Mouse (Mus musculus) thymus, postnatal 0 days (tissue): ENCODE results near the gene Raly. TPM values are rescaled to one million over a fixed set of nuclear protein-coding genes. Genes with fewer than 3 reads are reported as not detected.
A peak's percentile ranks its signal among the peaks of the same experiment; 100 is the strongest.
"Not testable (repeated sequence)": the region's sequence is repeated elsewhere in the genome, so short reads cannot be mapped to it uniquely, and the experiment has no call there.

Experiments used
- DNase-seq: peaks from one replicate; pipeline ENCODE4 v3.0.0-alpha.2; 2015; ENCODE audit warnings: low spot score
- polyA plus RNA-seq: library from polyadenylated mRNA; unstranded; fragments of >200 nt; fragmentation: Nextera tagmentation; extraction: Ambion mirVana; gene quantifications from 2 replicates; pipeline ENCODE4 v1.2.1, GENCODE M21; 2015

Gene Raly
- polyA plus RNA-seq, 1 experiment from 2014 or later: 42.9 TPM

- DNase-seq: no peak
These were observed 43.4 kb downstream of the Raly start for GRCm38 (mm10) chr2:154834149-154834865.

- no peak for DNase-seq
These were observed 45.6 kb downstream of the Raly start for GRCm38 (mm10) chr2:154836537-154836936.

- no peak for DNase-seq
These were observed 57.2 kb downstream of the Raly start for GRCm38 (mm10) chr2:154848086-154848485.

- peak; percentile 78 for DNase-seq
These were observed 64.5 kb downstream of the Raly start for GRCm38 (mm10) chr2:154855383-154855782.

GRCm38 (mm10) chr2:154863672-154864071 lies 72.8 kb downstream of the Raly start:
- no peak for DNase-seq

GRCm38 (mm10) chr2:154865696-154866095 lies 74.8 kb downstream of the Raly start:
- DNase-seq: no peak

GRCm38 (mm10) chr2:154868106-154868505 lies 77.2 kb downstream of the Raly start:
- no peak for DNase-seq

GRCm38 (mm10) chr2:154869954-154870641 lies 79.2 kb downstream of the Raly start:
- DNase-seq: no peak

GRCm38 (mm10) chr2:154876621-154877020 lies 85.7 kb downstream of the Raly start:
- no peak for DNase-seq

GRCm38 (mm10) chr2:154891585-154891984 lies 100.7 kb downstream of the Raly start:
- no peak for DNase-seq

- DNase-seq: peak; percentile 99
These were observed 101.5 kb downstream of the Raly start, which contains the start of gene Eif2s2 for GRCm38 (mm10) chr2:154892201-154893044. TSS of gene Eif2s2 (minus strand) at chr2:154892935.

GRCm38 (mm10) chr2:154893045-154893385 lies 102.1 kb downstream of the Raly start:
- DNase-seq: no peak

- no peak for DNase-seq
These were observed 102.7 kb downstream of the Raly start for GRCm38 (mm10) chr2:154893548-154893947.

GRCm38 (mm10) chr2:154899004-154899403 lies 108.1 kb downstream of the Raly start:
- DNase-seq: not testable (repeated sequence)

GRCm38 (mm10) chr2:154899412-154899811 lies 108.5 kb downstream of the Raly start:
- DNase-seq: not testable (repeated sequence)

GRCm38 (mm10) chr2:154902111-154902510 lies 111.2 kb downstream of the Raly start:
- DNase-seq: no peak

GRCm38 (mm10) chr2:154905796-154906195 lies 114.9 kb downstream of the Raly start:
- DNase-seq: no peak

- peak; percentile 12 for DNase-seq
These were observed 117.3 kb downstream of the Raly start for GRCm38 (mm10) chr2:154908223-154908622.

- DNase-seq: no peak
These were observed 118.9 kb downstream of the Raly start for GRCm38 (mm10) chr2:154909789-154910188.

GRCm38 (mm10) chr2:154915922-154916541 lies 125.1 kb downstream of the Raly start:
- no peak for DNase-seq

- DNase-seq: peak; percentile 67
These were observed 125.7 kb downstream of the Raly start for GRCm38 (mm10) chr2:154916547-154916946.
